In the genomic region with DNA sequence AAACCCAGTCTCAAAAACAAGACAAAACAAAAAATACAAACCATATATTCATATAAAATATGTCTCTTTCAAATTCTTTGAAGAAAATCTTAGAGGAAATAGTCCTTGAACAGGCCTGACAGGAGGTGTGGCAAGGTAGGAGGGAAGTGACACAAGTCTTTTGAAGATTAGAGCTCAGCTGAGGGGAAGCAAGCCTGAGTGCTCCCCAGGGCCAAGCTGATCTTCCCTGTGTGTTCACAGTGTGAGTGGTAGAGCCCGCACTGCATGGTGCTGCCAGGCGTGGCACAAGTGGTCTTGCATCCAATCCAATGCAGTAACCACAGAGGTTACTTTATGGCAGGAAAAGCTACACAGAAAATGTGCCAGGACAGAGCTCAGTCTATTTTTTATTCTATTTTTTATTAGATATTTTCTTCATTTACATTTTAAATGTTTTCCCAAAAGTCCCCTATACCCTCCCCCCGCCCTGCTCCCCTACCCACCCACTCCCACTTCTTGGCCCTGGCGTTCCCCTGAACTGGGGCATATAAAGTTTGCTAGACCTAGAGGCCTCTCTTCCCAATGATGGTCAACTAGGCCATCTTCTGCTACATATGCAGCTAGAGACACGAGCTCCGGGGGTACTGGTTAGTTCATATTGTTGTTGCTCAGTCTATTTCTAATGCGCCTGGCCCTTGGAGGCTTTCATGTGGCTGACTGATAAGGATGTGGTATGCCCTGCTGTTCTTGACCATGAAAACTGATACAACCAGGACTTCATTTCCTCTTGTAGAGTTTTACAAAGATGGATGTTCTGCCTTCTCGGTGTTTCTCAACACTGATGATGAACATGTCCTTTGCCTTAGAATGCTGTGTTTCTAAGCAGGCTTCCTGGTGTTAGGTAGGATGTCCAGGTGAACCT, we compare ENCODE assay signal across 12 mouse cellular contexts. TPM values are rescaled to one million over a fixed set of nuclear protein-coding genes. Genes with fewer than 3 reads are reported as not detected.
DNase-seq lines count a peak whose midpoint lies in the region; ATAC-seq lines count a peak whose summit lies in the region.
"Had no signal": no experiment of that assay in that cellular context is flagged by ENCODE, and none has a peak within 500 bp of the region (broad histone marks: within the 10 kb centered on the region; RNA-seq: fewer than 3 reads in every experiment).

No protein-coding gene starts in this region.

- H3K9ac ChIP-seq in liver, embryonic 16.5 days (ENCODE audit: low read depth, low read length), result no peak overlapping the region
- H3K9ac ChIP-seq in heart, embryonic 11.5 days (ENCODE audit: low read depth, low read length), result no peak overlapping the region
- no peak overlapping the region for H3K9ac ChIP-seq in neural tube, embryonic 15.5 days (replicated peaks)
- H3K9ac ChIP-seq: limb, embryonic 15.5 days; midbrain, embryonic 15.5 days had no signal

- ATAC-seq in CD4-positive, CD25-positive, alpha-beta regulatory T cell, adult 4 months, result peak; percentile 78
- peak; percentile 83 for ATAC-seq in liver, embryonic 16.5 days (ENCODE audit: low read depth)
- no peak for ATAC-seq in heart, embryonic 11.5 days (replicated peaks; ENCODE audit: insufficient number of reproducible peaks, low FRiP score, low TSS enrichment)
- ATAC-seq in neural tube, embryonic 15.5 days (ENCODE audit: low FRiP score), result no peak
- ATAC-seq: intestine, postnatal 0 days; midbrain, embryonic 15.5 days; Patski had no signal

- no peaks in the 10 kb centered on the region for H3K27me3 ChIP-seq in liver, embryonic 16.5 days (ENCODE audit: control insufficient read depth, insufficient read depth, low read depth, low read length)
- H3K27me3 ChIP-seq in heart, embryonic 11.5 days (ENCODE audit: control insufficient read depth, insufficient read depth, low read length), result no peaks in the 10 kb centered on the region
- no peaks in the 10 kb centered on the region for H3K27me3 ChIP-seq in forebrain, embryonic 10.5 days (ENCODE audit: poor library complexity, severe bottlenecking)
- no peaks in the 10 kb centered on the region for H3K27me3 ChIP-seq in neural tube, embryonic 15.5 days (replicated peaks)
- H3K27me3 ChIP-seq: limb, embryonic 15.5 days; midbrain, embryonic 15.5 days; Patski had no signal

- no peak overlapping the region for H3K4me3 ChIP-seq in liver, embryonic 16.5 days (ENCODE audit: low read depth, low read length)
- H3K4me3 ChIP-seq in heart, embryonic 11.5 days (ENCODE audit: low read depth, low read length), result no peak overlapping the region
- no peak overlapping the region for H3K4me3 ChIP-seq in forebrain, embryonic 10.5 days
- no peak overlapping the region for H3K4me3 ChIP-seq in neural tube, embryonic 15.5 days (replicated peaks)
- H3K4me3 ChIP-seq: limb, embryonic 15.5 days; midbrain, embryonic 15.5 days had no signal

- H3K4me2 ChIP-seq in liver, embryonic 16.5 days (ENCODE audit: low read depth, low read length), result peak overlapping the region; percentile 4
- no peak overlapping the region for H3K4me2 ChIP-seq in heart, embryonic 11.5 days
- no peak overlapping the region for H3K4me2 ChIP-seq in neural tube, embryonic 15.5 days
- H3K4me2 ChIP-seq: limb, embryonic 15.5 days; midbrain, embryonic 15.5 days had no signal

- H3K9me3 ChIP-seq in liver, embryonic 16.5 days (replicated peaks; ENCODE audit: control insufficient read depth, low read length), result no peaks in the 10 kb centered on the region
- H3K9me3 ChIP-seq in heart, embryonic 11.5 days (replicated peaks; ENCODE audit: control insufficient read depth, low read length), result no peaks in the 10 kb centered on the region
- no peaks in the 10 kb centered on the region for H3K9me3 ChIP-seq in forebrain, embryonic 10.5 days
- no peaks in the 10 kb centered on the region for H3K9me3 ChIP-seq in neural tube, embryonic 15.5 days (replicated peaks)
- H3K9me3 ChIP-seq: limb, embryonic 15.5 days; midbrain, embryonic 15.5 days had no signal

- H3K27ac ChIP-seq in liver, embryonic 16.5 days (ENCODE audit: low read length), result peak overlapping the region; percentile 1
- no peak overlapping the region for H3K27ac ChIP-seq in heart, embryonic 11.5 days (ENCODE audit: low read depth, low read length)
- no peak overlapping the region for H3K27ac ChIP-seq in forebrain, embryonic 10.5 days
- H3K27ac ChIP-seq in neural tube, embryonic 15.5 days (replicated peaks), result no peak overlapping the region
- H3K27ac ChIP-seq: limb, embryonic 15.5 days; midbrain, embryonic 15.5 days had no signal

- DNase-seq in c-Kit-positive CD71-positive TER-119-positive erythroid progenitor cells, embryonic 14.5 days (ENCODE audit: low spot score), result peak; percentile 54
- DNase-seq in spleen, postnatal 36 days (ENCODE audit: low spot score in 2 of 2), result peak; percentile 79 to 81
- DNase-seq in adrenal gland, postnatal 10 days, result no peak
- DNase-seq in forebrain, embryonic 10.5 days (ENCODE audit: extremely low spot score, low spot score), result no peak

- 26% methylated on average over 8 of the region's 8 CpGs for WGBS in liver, embryonic 16.5 days (ENCODE audit: insufficient replicate concordance)
- 74% methylated on average over 8 of the region's 8 CpGs for WGBS in heart, embryonic 11.5 days (ENCODE audit: insufficient replicate concordance)
- WGBS in forebrain, embryonic 10.5 days, result 93% methylated on average over 8 of the region's 8 CpGs
- 94% methylated on average over 8 of the region's 8 CpGs for WGBS in neural tube, embryonic 15.5 days

- no peaks in the 10 kb centered on the region; the same call in 1 of the 2 replicates for H3K36me3 ChIP-seq in liver, embryonic 16.5 days (ENCODE audit: control insufficient read depth, insufficient read depth)
- peaks cover 8% of the 10 kb centered on the region for H3K36me3 ChIP-seq in heart, embryonic 11.5 days (ENCODE audit: control insufficient read depth, insufficient read depth, low read length)
- H3K36me3 ChIP-seq in forebrain, embryonic 10.5 days (replicated peaks), result peaks cover 60% of the 10 kb centered on the region
- no peaks in the 10 kb centered on the region for H3K36me3 ChIP-seq in neural tube, embryonic 15.5 days
- H3K36me3 ChIP-seq: midbrain, embryonic 15.5 days had no signal

- H3K4me1 ChIP-seq in liver, embryonic 16.5 days (ENCODE audit: control insufficient read depth, low read depth, low read length), result peaks cover 21% of the 10 kb centered on the region
- H3K4me1 ChIP-seq in heart, embryonic 11.5 days (ENCODE audit: control insufficient read depth, insufficient read depth, low read length), result no peaks in the 10 kb centered on the region
- H3K4me1 ChIP-seq in forebrain, embryonic 10.5 days, result 0 out of 2 replicates have a peak, but pooled peaks cover 7% of the 10 kb centered on the region
- H3K4me1 ChIP-seq in neural tube, embryonic 15.5 days, result no peaks in the 10 kb centered on the region
- H3K4me1 ChIP-seq: midbrain, embryonic 15.5 days had no signal

RNA-seq across cellular contexts. Expression of a gene that starts 16.7 kb away (rescaled TPM):
- polyA plus RNA-seq in CD4-positive, CD25-positive, alpha-beta regulatory T cell, adult 4 months (2017; shearing (Covaris generic)), result 100 to 1,000 TPM in 1 of 2 experiments, 10 to 100 TPM in 1; 84.8 to 104 TPM
- 28.6 and 30.5 TPM in 2 replicates for polyA plus RNA-seq in liver, embryonic 16.5 days (2015; fragmentation: Nextera tagmentation; extraction: Ambion mirVana)
- 100 to 1,000 TPM in 1 of 2 experiments, 10 to 100 TPM in 1; 84.2 to 106 TPM for total RNA-seq in adrenal gland, postnatal 10 days (2021)
- polyA plus RNA-seq in heart, embryonic 11.5 days (2014; fragmentation: Nextera tagmentation; extraction: Ambion mirVana), result 131 and 134 TPM in 2 replicates
- polyA plus RNA-seq in forebrain, embryonic 10.5 days (2016; fragmentation: Nextera tagmentation; extraction: Ambion mirVana), result 104 and 115 TPM in 2 replicates
- 13.5 and 32.2 TPM in 2 replicates for polyA plus RNA-seq in neural tube, embryonic 15.5 days (2015; fragmentation: Nextera tagmentation; extraction: Ambion mirVana)

RNA-seq across cellular contexts. Expression of a gene that starts 56.4 kb away (rescaled TPM):
- 100 to 1,000 TPM; 138 to 145 TPM for polyA plus RNA-seq in CD4-positive, CD25-positive, alpha-beta regulatory T cell, adult 4 months (2017; shearing (Covaris generic))
- polyA plus RNA-seq in liver, embryonic 16.5 days (2015; fragmentation: Nextera tagmentation; extraction: Ambion mirVana), result 14.2 and 14.4 TPM in 2 replicates
- total RNA-seq in adrenal gland, postnatal 10 days (2021), result 10 to 100 TPM; 39.4 to 46.3 TPM
- 28.1 and 28.7 TPM in 2 replicates for polyA plus RNA-seq in heart, embryonic 11.5 days (2014; fragmentation: Nextera tagmentation; extraction: Ambion mirVana)
- 34.0 and 37.2 TPM in 2 replicates for polyA plus RNA-seq in forebrain, embryonic 10.5 days (2016; fragmentation: Nextera tagmentation; extraction: Ambion mirVana)
- polyA plus RNA-seq in neural tube, embryonic 15.5 days (2015; fragmentation: Nextera tagmentation; extraction: Ambion mirVana), result 37.8 and 40.2 TPM in 2 replicates

Comparison
In these comparisons a context has a peak if more than half of its experiments do, and no peak if none do; other contexts are left out.
1. ATAC-seq: peak in CD4-positive, CD25-positive, alpha-beta regulatory T cell, adult 4 months (single experiment) and liver, embryonic 16.5 days (single experiment); none in heart, embryonic 11.5 days (single experiment) and neural tube, embryonic 15.5 days (single experiment).
2. DNase-seq: peak in c-Kit-positive CD71-positive TER-119-positive erythroid progenitor cells, embryonic 14.5 days (single experiment) and spleen, postnatal 36 days (2 of 2); none in adrenal gland, postnatal 10 days (single experiment) and forebrain, embryonic 10.5 days (single experiment).